Mouse (Mus musculus): ENCODE data around the gene Dpagt1.

DNA sequence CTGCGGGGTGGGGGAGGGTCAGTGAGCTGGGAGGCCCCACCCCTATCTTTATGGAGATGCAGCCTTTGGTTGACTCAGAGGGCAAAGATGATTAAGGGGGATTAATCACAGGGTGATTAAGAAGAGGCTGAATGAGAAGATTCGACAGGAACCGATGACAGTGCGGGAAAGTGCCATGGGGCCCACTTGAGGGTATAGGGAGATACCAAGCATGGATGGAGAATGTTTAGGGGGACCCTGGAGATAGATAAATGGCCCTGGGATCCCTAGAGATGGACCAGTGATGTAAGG lies 11.6 kb upstream of the Dpagt1 start:
- TF ChIP-seq GATA1 (IDR thresholded peaks at IDR 0.05; ENCODE audit: borderline replicate concordance, low read length) = no peak
- TF ChIP-seq FLI1 (IDR thresholded peaks at IDR 0.05; ENCODE audit: low read length) = no peak
